Mouse (Mus musculus) right cerebral cortex, postnatal 14 days (tissue): ENCODE measurements around the gene 1700020A23Rik.
"Not testable (repeated sequence)": the region's sequence is repeated elsewhere in the genome, so short reads cannot be mapped to it uniquely, and the experiment has no call there.

Experiments used
- DNase-seq: peaks from one replicate; pipeline ENCODE4 v3.0.0; 2022

The 1700020A23Rik gene

GRCm38 (mm10) chr2:130404939-130405338, at the start of gene 1700020A23Rik, which contains the start of gene Gm28372:
Gene 1700020A23Rik (plus strand): TSS chr2:130405259.
Gene Gm28372 (plus strand): TSS chr2:130405239.
- no peak for DNase-seq

GRCm38 (mm10) chr2:130357551-130357950, 47.5 kb upstream of the 1700020A23Rik start:
- no peak for DNase-seq

GRCm38 (mm10) chr2:130358852-130359251, 46.2 kb upstream of the 1700020A23Rik start:
- no peak for DNase-seq

GRCm38 (mm10) chr2:130362511-130363026, 42.5 kb upstream of the 1700020A23Rik start:
- DNase-seq = peak; percentile 70

- DNase-seq = no peak
Observed at GRCm38 (mm10) chr2:130365211-130366094, 39.6 kb upstream of the 1700020A23Rik start.

- DNase-seq = no peak
Observed at GRCm38 (mm10) chr2:130367386-130367785, 37.7 kb upstream of the 1700020A23Rik start.

GRCm38 (mm10) chr2:130373026-130373425, 32.0 kb upstream of the 1700020A23Rik start:
- DNase-seq = not testable (repeated sequence)

- no peak for DNase-seq
Observed at GRCm38 (mm10) chr2:130374951-130375350, 30.1 kb upstream of the 1700020A23Rik start.

GRCm38 (mm10) chr2:130383205-130383604, 21.9 kb upstream of the 1700020A23Rik start:
- DNase-seq = no peak

- no peak for DNase-seq
Observed at GRCm38 (mm10) chr2:130383895-130384294, 21.2 kb upstream of the 1700020A23Rik start.

GRCm38 (mm10) chr2:130386212-130386611, 18.8 kb upstream of the 1700020A23Rik start:
- DNase-seq = no peak

GRCm38 (mm10) chr2:130388796-130389195, 16.3 kb upstream of the 1700020A23Rik start:
- no peak for DNase-seq

GRCm38 (mm10) chr2:130390993-130391625, 13.9 kb upstream of the 1700020A23Rik start:
- DNase-seq = no peak

- no peak for DNase-seq
Observed at GRCm38 (mm10) chr2:130392836-130393235, 12.2 kb upstream of the 1700020A23Rik start.

GRCm38 (mm10) chr2:130395696-130396095, 9.4 kb upstream of the 1700020A23Rik start:
- DNase-seq = no peak

GRCm38 (mm10) chr2:130397186-130397985, 7.7 kb upstream of the 1700020A23Rik start, which contains the start of gene Cpxm1:
Gene Cpxm1 (minus strand): TSS chr2:130397574.
- DNase-seq = no peak

- DNase-seq = no peak
Observed at GRCm38 (mm10) chr2:130398091-130398490, 7.0 kb upstream of the 1700020A23Rik start.

- no peak for DNase-seq
Observed at GRCm38 (mm10) chr2:130400046-130400445, 5.0 kb upstream of the 1700020A23Rik start.

- no peak for DNase-seq
Observed at GRCm38 (mm10) chr2:130401891-130402290, 3.2 kb upstream of the 1700020A23Rik start.

GRCm38 (mm10) chr2:130406178-130406577, 1.1 kb downstream of the 1700020A23Rik start, which contains the start of gene Tmem239:
Gene Tmem239 (plus strand): TSS chr2:130406478.
- DNase-seq = no peak

GRCm38 (mm10) chr2:130408194-130408593, 3.1 kb downstream of the 1700020A23Rik start:
- no peak for DNase-seq
